Mouse (Mus musculus): ENCODE measurements around the gene Wnt7a.

The Wnt7a gene

GRCm38 (mm10) chr6:91410961-91411368 lies at the start of gene Wnt7a:
TSS of gene Wnt7a (minus strand) at chr6:91411363.
- no peak for DNase-seq (ENCODE audit: low spot score in 2 of 2)

DNA sequence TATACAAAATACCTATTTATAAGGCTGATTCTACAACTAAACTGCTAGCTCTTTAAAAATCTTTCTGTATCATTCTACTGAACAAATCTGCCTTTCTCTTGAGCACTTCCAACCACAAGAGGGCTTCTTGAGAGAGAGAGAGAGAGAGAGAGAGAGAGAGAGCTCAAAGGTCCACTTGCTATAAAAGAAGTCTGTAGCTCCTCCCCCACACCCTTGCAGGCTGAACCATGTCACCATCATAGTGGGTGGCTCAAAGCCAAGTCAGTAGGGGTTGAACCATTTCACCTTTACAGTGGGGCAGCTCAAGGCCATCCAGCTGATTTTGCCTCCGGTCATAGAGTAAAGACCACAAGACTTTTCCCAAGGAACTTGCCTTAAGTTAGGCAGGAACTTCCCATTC lies 48.3 kb upstream of the Wnt7a start:
- no peak for DNase-seq (ENCODE audit: low spot score in 2 of 2)

DNA sequence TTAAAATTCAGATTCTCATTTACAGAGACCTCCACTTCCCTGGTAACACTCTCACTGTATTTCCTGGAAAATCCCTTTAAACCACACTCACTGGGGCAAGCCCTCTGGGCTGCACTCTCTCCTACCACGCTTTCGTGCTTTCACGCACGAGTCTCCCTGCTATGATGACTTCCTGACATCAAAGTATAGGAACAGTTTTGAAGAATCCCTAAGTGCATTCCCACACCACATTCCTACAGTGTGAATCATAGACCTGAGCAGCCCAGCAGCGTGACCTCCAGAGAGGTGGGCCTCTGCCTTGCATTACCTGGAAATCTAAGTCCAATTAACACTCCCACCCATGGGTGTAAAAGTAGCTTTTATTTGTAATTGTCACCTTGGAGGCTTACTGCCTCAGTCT lies 43.4 kb upstream of the Wnt7a start:
- no peak for DNase-seq (ENCODE audit: low spot score in 2 of 2)

- DNase-seq (ENCODE audit: low spot score in 2 of 2): no peak
Observed at GRCm38 (mm10) chr6:91452056-91452455, 40.9 kb upstream of the Wnt7a start.

DNA sequence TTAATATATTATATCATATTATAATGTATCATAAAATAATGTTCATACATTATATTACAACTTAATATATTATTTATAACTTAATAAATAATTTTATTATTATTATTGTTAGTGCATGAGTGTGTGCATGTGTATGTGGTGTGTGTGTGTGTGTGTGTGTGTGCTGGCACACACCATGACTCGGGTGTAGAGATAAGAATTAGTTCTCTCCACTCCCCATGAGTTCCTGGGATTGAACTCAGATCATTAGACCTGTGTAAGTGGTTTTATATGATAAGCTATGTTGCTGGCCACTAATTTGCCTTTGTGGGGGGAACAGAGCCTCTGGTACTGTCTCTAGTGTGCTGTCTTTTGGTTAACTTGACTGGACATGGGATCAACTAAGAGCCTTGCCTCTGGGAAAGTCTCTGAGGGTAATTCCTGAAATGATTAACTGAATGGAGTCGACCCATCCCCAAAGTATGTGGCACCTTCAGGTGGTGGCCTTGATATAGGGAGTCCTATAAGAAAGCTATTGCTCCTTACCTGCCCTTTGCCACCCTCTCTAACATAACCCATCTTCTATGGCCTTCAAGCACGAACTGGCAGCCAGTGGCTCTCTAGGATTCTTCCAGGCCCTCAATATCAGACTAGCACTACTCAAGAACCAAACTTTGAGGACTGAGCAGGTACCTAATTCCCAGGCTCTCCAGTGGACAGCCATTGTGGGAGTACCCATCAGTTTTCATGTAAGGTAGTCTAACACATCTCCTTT lies 38.5 kb upstream of the Wnt7a start:
- no peak for DNase-seq (ENCODE audit: low spot score in 2 of 2)

DNA sequence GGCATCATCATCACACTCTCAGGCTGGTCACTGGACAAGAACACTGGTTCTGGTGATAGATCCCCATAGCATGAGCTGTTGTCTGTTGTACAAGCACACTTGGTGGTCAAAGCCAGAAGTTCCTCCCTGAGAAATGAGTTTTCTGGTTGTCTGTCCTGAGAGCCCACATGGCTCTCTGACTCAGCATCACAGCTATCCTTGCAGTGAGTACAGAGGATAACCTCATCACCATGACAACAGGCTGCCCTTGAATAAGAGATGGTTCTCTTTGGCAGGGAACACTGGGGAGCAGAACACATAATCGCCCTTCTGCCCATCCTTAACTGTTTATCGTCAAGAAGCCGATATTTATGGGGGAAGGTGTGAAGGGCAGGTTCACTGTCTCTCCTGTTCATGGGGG lies 34.2 kb upstream of the Wnt7a start:
- DNase-seq (ENCODE audit: low spot score in 2 of 2): no peak

DNA sequence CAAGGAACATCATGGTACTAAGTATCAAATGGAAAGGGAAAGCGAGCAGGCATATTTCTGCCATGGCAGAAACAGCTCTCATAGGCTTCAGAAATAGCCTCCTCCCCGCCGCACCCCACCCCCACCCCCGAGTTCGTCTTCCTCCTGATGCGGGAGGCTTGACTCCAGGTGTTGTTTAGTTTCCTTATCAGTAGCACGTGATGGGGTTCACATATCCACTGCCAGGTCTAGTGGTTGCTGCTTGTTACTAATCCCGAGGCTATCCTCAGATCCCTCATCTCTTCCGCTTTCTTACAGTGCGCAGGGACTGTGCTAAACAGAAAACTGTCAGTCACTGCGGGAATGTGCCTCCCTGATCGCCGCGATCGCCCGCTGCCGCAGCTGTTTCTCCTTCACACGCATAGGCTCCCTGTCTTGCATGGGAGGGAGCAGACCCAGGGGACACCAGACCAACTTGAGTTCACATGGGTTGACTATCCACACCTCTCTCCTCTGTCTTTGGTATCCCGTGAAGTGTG lies 30.0 kb upstream of the Wnt7a start:
- DNase-seq (ENCODE audit: low spot score in 2 of 2): no peak

- DNase-seq (ENCODE audit: low spot score in 2 of 2): peak; percentile 90 to 96
Observed at GRCm38 (mm10) chr6:91440474-91441144, 29.4 kb upstream of the Wnt7a start.

- no peak for DNase-seq (ENCODE audit: low spot score in 2 of 2)
Observed at GRCm38 (mm10) chr6:91424151-91424550, 13.0 kb upstream of the Wnt7a start.

DNA sequence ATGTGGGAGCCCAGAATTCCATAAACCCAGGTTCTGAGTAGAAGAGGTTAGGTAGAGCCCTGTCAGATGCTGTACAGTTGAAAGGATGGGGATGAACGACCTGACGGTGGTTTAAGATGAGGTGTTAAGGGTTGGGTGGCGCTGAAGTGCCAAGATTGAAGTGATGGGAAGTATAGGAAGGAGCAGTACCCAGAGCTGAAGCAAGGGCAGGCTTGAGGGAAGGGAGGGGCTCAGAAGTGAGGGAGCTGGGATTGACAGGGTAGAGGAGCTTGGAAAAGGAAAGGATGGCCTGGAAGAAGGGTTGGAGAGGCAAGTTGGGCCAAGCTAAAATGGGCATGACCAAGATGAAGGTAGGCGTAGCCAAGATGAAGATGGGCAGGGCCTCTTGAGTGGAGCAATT lies 10.5 kb upstream of the Wnt7a start:
- DNase-seq (ENCODE audit: low spot score in 2 of 2): no peak

DNA sequence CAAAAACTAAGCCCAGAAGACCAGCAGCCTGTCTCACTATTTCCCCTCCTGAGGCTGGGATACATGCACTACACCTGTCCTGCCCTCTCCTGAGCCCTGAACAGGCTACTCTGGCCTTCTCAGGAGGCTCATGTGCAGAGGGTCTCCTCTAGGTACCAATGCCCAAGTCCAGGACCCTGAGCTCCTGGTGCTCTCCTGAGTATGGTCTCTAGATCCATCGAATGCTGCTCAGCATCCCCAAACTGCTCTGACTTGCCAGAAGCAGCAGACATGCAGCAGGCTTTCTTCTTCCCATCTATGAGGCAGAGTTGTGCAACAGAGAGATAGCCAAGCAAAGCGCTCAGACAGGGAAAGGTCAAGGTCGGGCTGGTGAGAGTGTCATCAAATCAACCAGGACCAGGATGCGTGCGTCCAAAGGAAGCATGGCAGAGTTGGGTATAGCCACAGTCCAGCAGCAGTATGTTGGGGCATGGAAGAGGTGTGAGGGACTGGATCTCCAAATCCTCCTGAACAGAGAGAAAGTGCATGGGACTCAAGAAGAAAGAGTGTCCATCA lies 6.2 kb upstream of the Wnt7a start:
- DNase-seq (ENCODE audit: low spot score in 2 of 2): peak in 1 of 2 experiments; percentile 44

- DNase-seq (ENCODE audit: low spot score in 2 of 2): peak in 1 of 2 experiments; percentile 56
Observed at GRCm38 (mm10) chr6:91416146-91416545, 5.0 kb upstream of the Wnt7a start.

- peak in 1 of 2 experiments; percentile 58 for DNase-seq (ENCODE audit: low spot score in 2 of 2)
Observed at GRCm38 (mm10) chr6:91414890-91415289, 3.7 kb upstream of the Wnt7a start.

GRCm38 (mm10) chr6:91411369-91411981 lies 312 bp upstream of the Wnt7a start:
- DNase-seq (ENCODE audit: low spot score in 2 of 2): peak in 1 of 2 experiments; percentile 45

DNA sequence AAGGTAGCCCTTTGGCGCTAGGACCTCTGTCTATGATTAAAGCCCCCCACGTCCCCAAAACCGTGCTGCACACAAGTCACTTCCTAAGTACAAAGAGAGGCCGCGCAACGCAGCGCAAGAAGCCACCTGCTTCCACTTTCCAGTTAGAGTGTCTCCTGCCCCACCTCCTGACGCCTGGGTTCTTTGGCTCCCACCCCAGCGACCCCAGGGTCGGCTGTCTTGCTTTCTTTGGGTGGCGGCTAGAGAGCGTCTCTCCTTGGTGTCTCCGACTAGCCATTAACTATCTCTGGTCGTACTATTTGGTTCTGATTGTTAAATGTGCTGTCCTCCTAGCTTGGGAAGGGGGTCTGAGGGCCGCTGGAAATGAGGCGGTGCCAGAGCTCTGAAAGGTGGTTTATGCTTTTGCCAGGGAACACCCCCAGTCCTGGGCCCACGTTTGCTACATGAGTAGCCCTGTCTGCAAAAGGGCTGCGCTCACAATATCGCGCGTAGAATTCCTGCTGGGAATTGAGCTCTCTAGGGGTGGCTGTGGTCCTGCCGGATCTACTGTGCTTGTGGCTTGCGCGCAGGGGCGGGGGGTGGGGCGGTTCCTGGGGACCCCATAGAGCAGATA lies 889 bp downstream of the Wnt7a start:
- no peak for DNase-seq (ENCODE audit: low spot score in 2 of 2)

GRCm38 (mm10) chr6:91409448-91410167 lies 1.6 kb downstream of the Wnt7a start:
- DNase-seq (ENCODE audit: low spot score in 2 of 2): no peak

DNA sequence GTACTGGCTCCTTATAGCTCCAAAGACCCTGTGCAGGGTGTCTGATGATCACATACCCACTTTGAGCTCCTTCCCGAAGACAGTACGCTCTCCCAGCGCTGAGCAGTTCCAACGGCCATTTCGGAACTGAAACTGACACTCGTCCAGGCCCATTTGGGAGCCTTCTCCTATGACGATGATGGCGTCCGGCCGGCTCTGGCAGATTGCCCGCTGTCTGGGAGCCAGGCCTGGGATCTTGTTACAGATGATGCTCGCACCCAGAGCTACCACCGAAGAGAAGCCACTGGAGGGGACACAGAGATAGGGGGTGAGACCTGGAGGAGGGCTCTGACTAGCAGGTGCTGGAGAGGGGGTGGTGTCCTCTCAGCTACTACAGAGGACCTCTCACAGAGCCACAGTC lies 2.5 kb downstream of the Wnt7a start:
- DNase-seq (ENCODE audit: low spot score in 2 of 2): no peak

DNA sequence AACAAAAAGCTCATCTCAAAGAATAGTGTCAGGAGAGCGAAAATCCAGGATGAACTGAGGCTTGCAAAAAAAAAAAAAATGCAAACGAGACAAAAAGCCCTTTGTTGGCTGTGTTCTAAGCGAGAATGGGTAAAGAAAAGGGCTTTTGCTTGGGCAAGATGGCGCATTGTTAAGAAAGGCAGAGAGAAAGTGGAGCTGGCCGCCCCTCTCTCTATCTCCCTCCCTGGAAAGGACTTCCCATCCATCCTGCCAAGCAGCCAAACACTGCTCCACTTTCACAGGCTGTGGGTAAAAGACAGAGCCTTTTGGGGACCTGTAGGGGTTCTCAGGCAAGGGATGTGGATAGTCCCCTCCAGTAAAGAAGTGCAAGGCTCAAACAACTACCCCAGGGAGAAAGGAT lies 9.6 kb downstream of the Wnt7a start:
- DNase-seq (ENCODE audit: low spot score in 2 of 2): no peak

DNA sequence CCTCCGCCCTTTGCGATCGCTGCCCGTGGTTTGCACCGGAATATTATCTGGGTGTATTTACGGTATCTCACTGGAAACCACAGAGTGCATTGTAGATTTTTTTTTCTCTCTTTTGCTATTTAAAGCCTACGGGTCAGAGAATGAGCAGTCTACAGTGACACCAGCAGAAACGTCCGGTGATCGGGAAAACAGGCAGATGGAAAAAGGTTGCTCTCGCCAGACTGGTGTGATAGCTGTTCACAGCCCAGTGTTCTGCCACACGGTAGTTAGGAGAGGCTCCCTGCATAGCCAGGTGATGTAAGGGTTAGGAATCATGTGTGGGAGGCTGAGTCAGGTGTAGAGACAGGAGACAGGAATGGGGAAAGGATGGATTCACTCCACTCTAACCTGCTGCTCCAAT lies 10.6 kb downstream of the Wnt7a start:
- DNase-seq (ENCODE audit: low spot score in 2 of 2): no peak

DNA sequence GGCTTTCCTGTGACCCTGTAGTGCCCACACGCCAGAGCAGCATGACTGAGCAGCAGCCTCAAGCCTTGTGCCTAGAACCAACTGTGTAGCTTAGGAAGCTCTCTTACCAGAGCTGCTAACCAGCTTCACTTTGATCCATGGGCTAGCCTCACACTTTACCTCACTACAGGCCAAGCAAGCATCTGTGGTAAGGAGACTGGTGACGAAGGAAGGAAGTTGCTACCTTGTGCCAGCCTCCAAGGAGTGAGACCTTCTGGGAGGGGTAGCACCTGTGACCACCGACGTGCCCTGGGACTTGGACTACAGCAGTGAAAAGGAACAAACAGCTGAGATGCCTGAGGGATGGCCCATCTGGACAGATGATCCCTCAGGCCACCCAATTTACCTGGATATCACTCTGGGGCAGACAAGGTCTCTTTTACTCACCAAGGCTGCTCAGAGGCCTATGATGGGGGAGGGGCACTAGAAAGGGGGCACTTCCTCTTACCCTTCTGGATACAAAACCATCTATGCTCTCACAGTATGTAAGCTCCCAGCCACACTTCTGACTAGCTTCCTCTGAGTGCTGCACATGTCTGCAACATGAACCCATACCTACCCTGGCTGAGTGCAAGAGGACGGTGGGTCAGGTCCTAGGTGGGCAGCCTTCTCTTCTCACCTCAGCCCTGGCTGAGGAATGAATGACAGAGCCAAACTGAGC lies 18.5 kb downstream of the Wnt7a start:
- no peak for DNase-seq (ENCODE audit: low spot score in 2 of 2)

- no peak for DNase-seq (ENCODE audit: low spot score in 2 of 2)
Observed at GRCm38 (mm10) chr6:91389141-91389540, 22.0 kb downstream of the Wnt7a start.

All from urinary bladder, postnatal 4 days (tissue).